Mouse (Mus musculus): ENCODE measurements around the gene Cyfip2. TPM values are rescaled to one million over a fixed set of nuclear protein-coding genes. Genes with fewer than 3 reads are reported as not detected.

Cyfip2 gene
- polyA plus RNA-seq, 2 experiments: 6.5 to 7.8 TPM

DNA sequence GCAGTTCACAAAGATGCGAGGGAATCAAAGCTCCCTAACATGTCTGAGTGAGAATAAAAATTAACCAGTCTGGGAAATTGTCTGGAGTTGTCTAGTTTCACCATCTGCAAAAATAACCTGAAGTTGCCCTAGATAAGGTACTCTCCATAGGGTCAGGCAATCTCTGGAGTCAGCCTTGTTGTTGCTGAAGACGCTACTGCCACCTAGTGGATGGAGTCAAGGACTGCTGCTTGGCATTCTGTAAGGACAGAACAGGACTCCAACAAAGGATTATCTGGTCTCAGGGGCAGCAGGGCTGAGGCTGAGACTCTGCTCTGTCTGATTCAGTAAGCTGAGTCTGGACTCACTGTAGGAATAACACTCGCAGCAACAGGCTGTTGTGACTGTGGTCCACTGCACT is 97.3 kb downstream of the Cyfip2 start:
- Histone ChIP-seq H3K27me3 (ENCODE audit: control insufficient read depth, insufficient read depth, low read length) (no peaks in the 10 kb centered on the region), H3K9me3 (ENCODE audit: control insufficient read depth, low read length) (no peaks in the 10 kb centered on the region), H3K4me2 (replicated peaks; ENCODE audit: low read depth, low read length, severe bottlenecking) (no peak overlapping the region; the same call in 1 of the 2 replicates), H3K9ac (ENCODE audit: low read depth, low read length, severe bottlenecking) (no peak overlapping the region), H3K4me3 (replicated peaks; ENCODE audit: low read length) (no peak overlapping the region), H3K4me1 (ENCODE audit: control insufficient read depth, insufficient read depth, low read length) (peaks cover 21% of the 10 kb centered on the region), H3K27ac (replicated peaks; ENCODE audit: low read depth, low read length) (peak overlapping the region; percentile 94; the same call in 1 of the 2 replicates), H3K36me3 (ENCODE audit: control insufficient read depth, insufficient read depth, low read length) (0 out of 2 replicates have a peak, but pooled peaks cover 3% of the 10 kb centered on the region)
- 18% methylated on average over 3 of the region's 3 CpGs for WGBS
- ATAC-seq (ENCODE audit: low FRiP score, low read depth): peak; percentile 75
- no peak for TF ChIP-seq POLR2A (IDR thresholded peaks at IDR 0.05; ENCODE audit: borderline replicate concordance, extremely low read depth, insufficient read depth, insufficient read length)
- peak; percentile 88 for DNase-seq (ENCODE audit: low spot score)

DNA sequence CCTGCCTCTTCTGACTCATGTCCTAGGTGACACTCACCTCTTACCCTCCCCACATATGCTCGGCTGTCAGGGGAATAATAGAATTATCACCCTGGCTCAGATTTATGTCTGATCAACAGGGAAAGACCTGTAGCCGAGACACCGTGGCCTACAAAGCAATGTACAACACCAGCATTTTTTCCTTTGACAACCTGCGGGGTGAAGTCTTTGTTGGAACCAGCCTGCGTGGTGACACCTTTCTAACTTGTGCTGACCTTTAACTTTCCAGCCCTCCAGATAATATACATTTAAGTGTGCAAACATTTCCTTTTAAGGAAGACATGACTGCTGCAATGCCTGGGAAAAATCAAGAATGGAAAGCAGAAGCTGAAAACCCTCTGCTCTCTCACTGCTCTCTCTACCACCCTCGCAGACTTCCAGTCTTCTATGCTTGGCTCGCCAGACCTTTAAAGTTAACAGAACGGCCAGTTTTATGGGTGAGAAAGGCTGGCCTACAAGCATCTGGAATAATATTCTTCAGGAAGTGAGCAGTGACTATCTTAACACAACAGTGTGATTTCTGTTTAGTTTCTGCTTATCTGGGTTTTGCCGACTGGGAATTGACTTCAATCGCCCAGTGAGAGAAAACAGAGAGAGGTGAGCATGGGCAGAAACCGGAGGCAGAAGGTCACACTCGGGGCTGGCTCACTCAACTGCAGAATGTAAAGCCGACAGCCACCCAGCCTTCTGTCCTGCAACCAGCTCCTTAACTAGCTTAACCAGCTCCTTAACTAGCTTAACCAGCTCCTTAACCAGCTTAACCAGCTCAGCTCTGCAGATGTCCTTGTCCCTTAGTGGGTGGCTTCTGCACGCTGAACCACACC is 98.1 kb downstream of the Cyfip2 start:
- Histone ChIP-seq H3K4me2 (replicated peaks; ENCODE audit: low read depth, low read length, severe bottlenecking) (peak overlapping the region; percentile 3; the same call in 1 of the 2 replicates), H3K4me3 (replicated peaks; ENCODE audit: low read length) (no peak overlapping the region), H3K27me3 (ENCODE audit: control insufficient read depth, insufficient read depth, low read length) (no peaks in the 10 kb centered on the region), H3K9me3 (ENCODE audit: control insufficient read depth, low read length) (no peaks in the 10 kb centered on the region), H3K36me3 (ENCODE audit: control insufficient read depth, insufficient read depth, low read length) (0 out of 2 replicates have a peak, but pooled peaks cover 3% of the 10 kb centered on the region), H3K4me1 (ENCODE audit: control insufficient read depth, insufficient read depth, low read length) (peaks cover 21% of the 10 kb centered on the region), H3K9ac (ENCODE audit: low read depth, low read length, severe bottlenecking) (peak overlapping the region; percentile 17; the same call in 1 of the 2 replicates), H3K27ac (replicated peaks; ENCODE audit: low read depth, low read length) (peak overlapping the region; percentile 94)
- ATAC-seq (ENCODE audit: low FRiP score, low read depth) (no peak), DNase-seq (ENCODE audit: low spot score) (no peak)
- 33% methylated on average over 14 of the region's 14 CpGs for WGBS
- TF ChIP-seq POLR2A (IDR thresholded peaks at IDR 0.05; ENCODE audit: borderline replicate concordance, extremely low read depth, insufficient read depth, insufficient read length): no peak

DNA sequence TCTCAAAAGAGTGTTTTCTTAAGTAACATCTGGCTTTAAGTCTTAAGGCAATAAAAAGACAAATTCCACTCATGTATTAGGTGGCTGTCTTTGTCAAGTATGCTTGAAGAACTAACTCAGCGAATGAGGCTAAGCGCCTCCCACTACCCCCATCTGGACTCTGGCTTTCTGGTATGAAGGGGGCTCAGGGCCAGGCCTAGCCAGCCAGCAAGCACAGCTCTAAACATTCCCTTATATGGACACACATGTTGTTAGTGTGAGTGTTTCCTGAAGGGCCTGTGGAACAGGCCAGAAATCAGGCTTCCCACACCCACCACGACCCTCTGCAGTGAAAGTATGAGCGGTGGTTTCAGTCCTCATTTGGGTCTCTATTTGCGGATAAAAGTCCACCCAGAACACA is 98.8 kb downstream of the Cyfip2 start:
- TF ChIP-seq POLR2A (IDR thresholded peaks at IDR 0.05; ENCODE audit: borderline replicate concordance, extremely low read depth, insufficient read depth, insufficient read length): no peak

DNA sequence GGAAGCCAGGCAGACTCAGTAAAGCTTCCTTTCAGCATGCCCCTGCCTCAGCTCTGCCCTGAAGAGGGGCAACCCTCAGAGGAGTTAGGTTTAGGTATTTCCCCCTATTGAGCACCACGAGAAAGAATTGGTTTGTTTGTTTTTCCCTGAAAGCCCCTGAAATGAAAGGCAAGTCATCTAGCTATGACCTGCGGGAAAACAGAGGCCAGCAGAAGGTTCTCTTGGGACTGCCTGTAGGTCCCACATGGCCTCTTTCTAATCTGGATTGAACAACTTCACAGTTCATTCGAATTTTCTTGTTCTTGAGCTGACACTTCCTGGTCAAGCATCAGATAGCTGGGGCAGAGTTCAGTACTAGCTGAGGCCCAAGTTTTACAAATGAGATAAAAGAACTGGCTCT is 100.8 kb downstream of the Cyfip2 start:
- H3K9me3 ChIP-seq (ENCODE audit: control insufficient read depth, low read length): no peaks in the 10 kb centered on the region
- DNase-seq (ENCODE audit: low spot score) (no peak), ATAC-seq (ENCODE audit: low FRiP score, low read depth) (no peak)
- WGBS: 37% methylated on average over 3 of the region's 3 CpGs
- H3K36me3 ChIP-seq (ENCODE audit: control insufficient read depth, insufficient read depth, low read length): 0 out of 2 replicates have a peak, but pooled peaks cover under 1% of the 10 kb centered on the region
- H3K4me3 ChIP-seq (replicated peaks; ENCODE audit: low read length): no peak overlapping the region
- H3K27me3 ChIP-seq (ENCODE audit: control insufficient read depth, insufficient read depth, low read length): no peaks in the 10 kb centered on the region
- H3K4me2 ChIP-seq (replicated peaks; ENCODE audit: low read depth, low read length, severe bottlenecking): no peak overlapping the region
- no peak overlapping the region for H3K9ac ChIP-seq (ENCODE audit: low read depth, low read length, severe bottlenecking)
- H3K4me1 ChIP-seq (ENCODE audit: control insufficient read depth, insufficient read depth, low read length): peaks cover 21% of the 10 kb centered on the region
- H3K27ac ChIP-seq (replicated peaks; ENCODE audit: low read depth, low read length): no peak overlapping the region
- TF ChIP-seq POLR2A (IDR thresholded peaks at IDR 0.05; ENCODE audit: borderline replicate concordance, extremely low read depth, insufficient read depth, insufficient read length): no peak

More for the DNA sequence above, 98.8 kb downstream of the Cyfip2 start:
- H3K27ac ChIP-seq (replicated peaks; ENCODE audit: low read depth, low read length): peak overlapping the region; percentile 94
- 0 out of 2 replicates have a peak, but pooled peaks cover 3% of the 10 kb centered on the region for H3K36me3 ChIP-seq (ENCODE audit: control insufficient read depth, insufficient read depth, low read length)
- no peak overlapping the region for H3K4me3 ChIP-seq (replicated peaks; ENCODE audit: low read length)
- peak; percentile 87 for ATAC-seq (ENCODE audit: low FRiP score, low read depth)
- 12% methylated on average over 5 of the region's 5 CpGs for WGBS
- peak; percentile 83 for DNase-seq (ENCODE audit: low spot score)
- no peaks in the 10 kb centered on the region for H3K9me3 ChIP-seq (ENCODE audit: control insufficient read depth, low read length)
- no peak overlapping the region for H3K4me2 ChIP-seq (replicated peaks; ENCODE audit: low read depth, low read length, severe bottlenecking)
- H3K9ac ChIP-seq (ENCODE audit: low read depth, low read length, severe bottlenecking): peak overlapping the region; percentile 17; the same call in 1 of the 2 replicates
- peaks cover 21% of the 10 kb centered on the region for H3K4me1 ChIP-seq (ENCODE audit: control insufficient read depth, insufficient read depth, low read length)
- no peaks in the 10 kb centered on the region for H3K27me3 ChIP-seq (ENCODE audit: control insufficient read depth, insufficient read depth, low read length)

DNA sequence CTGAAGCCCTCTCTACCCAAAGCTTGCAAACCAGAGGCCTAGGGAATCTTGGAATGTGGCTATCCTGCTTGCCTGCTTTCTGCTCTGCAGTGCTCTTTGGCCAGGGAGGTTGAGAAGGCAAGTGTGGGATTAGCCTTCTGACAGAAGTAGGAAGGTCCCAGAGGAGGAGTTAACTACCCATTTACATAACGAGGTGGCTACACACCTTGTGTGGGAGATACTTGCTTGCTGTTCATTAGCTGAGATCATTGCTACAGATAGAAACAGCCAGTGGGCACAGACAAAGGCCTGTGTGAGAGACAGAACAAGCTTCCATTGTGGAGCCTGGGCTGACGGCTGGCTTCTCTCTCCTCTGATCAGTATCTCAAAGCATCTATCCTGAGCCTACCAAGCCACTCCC is 102.8 kb downstream of the Cyfip2 start:
- DNase-seq (ENCODE audit: low spot score) (no peak), ATAC-seq (ENCODE audit: low FRiP score, low read depth) (no peak)
- Histone ChIP-seq H3K27ac (replicated peaks; ENCODE audit: low read depth, low read length) (no peak overlapping the region), H3K9me3 (ENCODE audit: control insufficient read depth, low read length) (no peaks in the 10 kb centered on the region), H3K4me2 (replicated peaks; ENCODE audit: low read depth, low read length, severe bottlenecking) (no peak overlapping the region), H3K4me1 (ENCODE audit: control insufficient read depth, insufficient read depth, low read length) (peaks cover 17% of the 10 kb centered on the region), H3K36me3 (ENCODE audit: control insufficient read depth, insufficient read depth, low read length) (no peaks in the 10 kb centered on the region), H3K9ac (ENCODE audit: low read depth, low read length, severe bottlenecking) (no peak overlapping the region), H3K4me3 (replicated peaks; ENCODE audit: low read length) (no peak overlapping the region), H3K27me3 (ENCODE audit: control insufficient read depth, insufficient read depth, low read length) (no peaks in the 10 kb centered on the region)
- 61% methylated on average over 2 of the region's 2 CpGs for WGBS
- no peak for TF ChIP-seq POLR2A (IDR thresholded peaks at IDR 0.05; ENCODE audit: borderline replicate concordance, extremely low read depth, insufficient read depth, insufficient read length)
